Mouse (Mus musculus) cerebellum, adult 18-20 months (tissue): ENCODE measurements around the gene Gm14327.
"Not testable (repeated sequence)": the region's sequence is repeated elsewhere in the genome, so short reads cannot be mapped to it uniquely, and the experiment has no call there.

Experiments
- DNase-seq, 2 experiments: peaks; one replicate each; pipeline ENCODE4 v3.0.0; 2021

The Gm14327 gene

GRCm38 (mm10) chr2:177897046-177897578 lies at the start of gene Gm14327:
Gene Gm14327 (plus strand): TSS chr2:177897096.
- peak in 1 of 2 experiments; percentile 15 for DNase-seq

- not testable (repeated sequence) for DNase-seq
Observed at GRCm38 (mm10) chr2:177862254-177862653, 34.6 kb upstream of the Gm14327 start.

- not testable (repeated sequence) for DNase-seq
Observed at GRCm38 (mm10) chr2:177887743-177888142, 9.2 kb upstream of the Gm14327 start.

GRCm38 (mm10) chr2:177898171-177898570 lies 1.3 kb downstream of the Gm14327 start:
- DNase-seq, result not testable (repeated sequence)

- DNase-seq, result not testable (repeated sequence)
Observed at GRCm38 (mm10) chr2:177903276-177903675, 6.4 kb downstream of the Gm14327 start.

GRCm38 (mm10) chr2:177925563-177926103 lies 28.7 kb downstream of the Gm14327 start, which contains the start of gene Zfp972:
Gene Zfp972 (minus strand): TSS chr2:177925613.
- not testable (repeated sequence) for DNase-seq
